Mouse (Mus musculus): ENCODE data around the gene Sp6.

- TF ChIP-seq ZKSCAN1 (IDR thresholded peaks at IDR 0.05; ENCODE audit: borderline replicate concordance, low read depth, low read length) (no peak), CTCF (conservative IDR thresholded peaks at IDR 0.05 in 1 of 2, IDR thresholded peaks at IDR 0.05 in 1 of 2; ENCODE audit: low read depth in 2 of 2, low read length in 2 of 2) (peak; percentile 66 to 97), NELFE (IDR thresholded peaks at IDR 0.05; ENCODE audit: low read depth, low read length) (no peak), E2F4 (IDR thresholded peaks at IDR 0.05; ENCODE audit: insufficient replicate concordance, low read depth, low read length) (no peak), RAD21 (IDR thresholded peaks at IDR 0.05; ENCODE audit: low read depth, low read length) (peak; percentile 94), MXI1 (IDR thresholded peaks at IDR 0.05; ENCODE audit: low read depth, low read length) (no peak), CHD1 (IDR thresholded peaks at IDR 0.05; ENCODE audit: low read depth, low read length) (no peak), USF2 (conservative IDR thresholded peaks at IDR 0.05; ENCODE audit: low read depth, low read length) (no peak), MYC (IDR thresholded peaks at IDR 0.05; ENCODE audit: low read depth, low read length) (peak; percentile 52; the same call in 1 of the 2 replicates), SMC3 (IDR thresholded peaks at IDR 0.05; ENCODE audit: low read depth, low read length) (peak; percentile 80)
Observed at GRCm38 (mm10) chr11:97072533-97072932, 59.3 kb downstream of the Sp6 start.
